Mouse (Mus musculus): ENCODE results near the gene Gm3002. TPM values are rescaled to one million over a fixed set of nuclear protein-coding genes. Genes with fewer than 3 reads are reported as not detected.
"Not testable (repeated sequence)": the region's sequence is repeated elsewhere in the genome, so short reads cannot be mapped to it uniquely, and the experiment has no call there.

Gm3002 gene
- not detected in 2 replicates for polyA plus RNA-seq (2012; ENCODE audit: insufficient read depth, insufficient read length, low replicate concordance, missing spikeins)

DNA sequence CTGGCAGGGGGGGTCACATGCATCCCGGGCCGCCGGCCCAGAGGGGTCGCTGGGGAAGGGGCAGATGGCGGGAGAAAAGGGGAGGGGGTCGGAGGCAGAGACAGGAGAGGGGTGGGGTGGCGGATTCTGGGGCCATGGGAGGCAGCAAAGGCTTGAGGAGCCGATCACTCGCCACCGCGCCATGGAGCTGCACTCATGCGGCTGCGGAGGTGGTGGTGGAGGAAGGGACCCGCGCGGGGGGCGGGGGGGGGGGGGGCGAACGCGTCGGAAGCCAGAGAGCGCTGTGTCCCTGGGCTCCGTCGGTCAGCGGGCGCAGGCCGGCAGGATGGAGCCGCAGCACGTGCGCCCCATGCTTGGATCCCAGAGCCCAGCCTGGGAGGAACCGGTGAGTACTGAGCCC is at the start of gene Gm3002:
Gene Gm3002 (plus strand): TSS at position 301 of the 400 bp plus-strand sequence.
- not testable (repeated sequence) for H3K4me3 ChIP-seq (ENCODE audit: insufficient read depth, low read depth, low read length)
- no CpG with 5 or more reads among the region's 31 CpGs for WGBS

GRCm38 (mm10) chr14:3845945-3846344 is 36.1 kb downstream of the Gm3002 start, which contains the start of gene Gm3033:
TSS of gene Gm3033 (plus strand) at chr14:3846245.
- not testable (repeated sequence) for H3K4me1 ChIP-seq (ENCODE audit: control insufficient read depth, insufficient read depth, low read length); H3K4me3 ChIP-seq (ENCODE audit: insufficient read depth, low read depth, low read length); H3K27ac ChIP-seq (ENCODE audit: insufficient read depth, low read depth, low read length)
- no CpG with 5 or more reads among the region's 2 CpGs for WGBS

More for the DNA sequence above, at the start of gene Gm3002:
- H3K27ac ChIP-seq (ENCODE audit: insufficient read depth, low read depth, low read length); H3K4me1 ChIP-seq (ENCODE audit: control insufficient read depth, insufficient read depth, low read length): not testable (repeated sequence)

- not testable (repeated sequence) for H3K4me3 ChIP-seq (ENCODE audit: insufficient read depth, low read depth, low read length); H3K4me1 ChIP-seq (ENCODE audit: control insufficient read depth, insufficient read depth, low read length); H3K27ac ChIP-seq (ENCODE audit: insufficient read depth, low read depth, low read length)
- no CpG with 5 or more reads among the region's 1 CpGs for WGBS
These were observed 74.0 kb downstream of the Gm3002 start, which contains the start of gene Gm2916 for GRCm38 (mm10) chr14:3883872-3884271. TSS of gene Gm2916 (plus strand) at chr14:3884172.

DNA sequence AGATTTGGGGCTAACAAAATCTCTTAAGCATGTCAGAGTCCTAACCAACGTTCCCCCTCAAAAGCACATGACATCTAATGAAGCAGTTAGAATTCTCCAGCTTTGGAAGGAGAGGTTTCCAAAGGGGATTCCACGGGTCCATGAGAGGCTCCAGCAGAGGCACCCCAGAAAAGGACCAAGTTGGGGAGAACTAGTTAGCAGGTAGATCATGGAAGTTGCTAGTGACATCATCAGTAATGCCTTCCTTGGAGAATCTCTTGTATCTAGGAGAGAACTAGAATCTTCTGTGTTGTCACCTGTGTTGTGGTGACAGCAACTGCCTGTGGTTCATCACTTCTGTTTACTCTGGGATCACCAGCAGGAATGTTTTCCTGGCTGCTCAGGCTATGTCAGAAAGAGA is 121.6 kb downstream of the Gm3002 start, which contains the start of gene Gm3029:
Gene Gm3029 (plus strand): TSS at position 301 of the 400 bp plus-strand sequence.
- H3K27ac ChIP-seq (ENCODE audit: insufficient read depth, low read depth, low read length); H3K4me3 ChIP-seq (ENCODE audit: insufficient read depth, low read depth, low read length); H3K4me1 ChIP-seq (ENCODE audit: control insufficient read depth, insufficient read depth, low read length): not testable (repeated sequence)
- 83% methylated on average over 1 of the region's 2 CpGs for WGBS

GRCm38 (mm10) chr14:3963247-3963646 is 153.4 kb downstream of the Gm3002 start, which contains the start of gene Gm3095:
TSS of gene Gm3095 (plus strand) at chr14:3963547.
- WGBS = no CpG with 5 or more reads among the region's 2 CpGs
- not testable (repeated sequence) for H3K4me1 ChIP-seq (ENCODE audit: control insufficient read depth, insufficient read depth, low read length); H3K27ac ChIP-seq (ENCODE audit: insufficient read depth, low read depth, low read length); H3K4me3 ChIP-seq (ENCODE audit: insufficient read depth, low read depth, low read length)

GRCm38 (mm10) chr14:3998094-3998493 is 188.2 kb downstream of the Gm3002 start, which contains the start of gene Gm3099:
TSS of gene Gm3099 (plus strand) at chr14:3998394.
- H3K27ac ChIP-seq (ENCODE audit: insufficient read depth, low read depth, low read length); H3K4me1 ChIP-seq (ENCODE audit: control insufficient read depth, insufficient read depth, low read length); H3K4me3 ChIP-seq (ENCODE audit: insufficient read depth, low read depth, low read length): not testable (repeated sequence)
- WGBS = 100% methylated on average over 2 of the region's 3 CpGs

Other genes starting within 250 kb of the Gm3002 start
- gene Gm3012, start 175.6 kb upstream of the Gm3002 start, polyA plus RNA-seq (2012; ENCODE audit: insufficient read depth, insufficient read length, low replicate concordance, missing spikeins) = not detected in 2 replicates
- not detected in 2 replicates for gene Gm3020, start 158.0 kb upstream of the Gm3002 start, polyA plus RNA-seq (2012; ENCODE audit: insufficient read depth, insufficient read length, low replicate concordance, missing spikeins)
- gene Gm3043, start 121.3 kb upstream of the Gm3002 start, polyA plus RNA-seq (2012; ENCODE audit: insufficient read depth, insufficient read length, low replicate concordance, missing spikeins) = not detected in 2 replicates
- not detected in 2 replicates for gene Gm3033, start 36.2 kb downstream of the Gm3002 start, polyA plus RNA-seq (2012; ENCODE audit: insufficient read depth, insufficient read length, low replicate concordance, missing spikeins)
- gene Gm2916, start 74.1 kb downstream of the Gm3002 start, polyA plus RNA-seq (2012; ENCODE audit: insufficient read depth, insufficient read length, low replicate concordance, missing spikeins) = not detected in 2 replicates
- not detected in 2 replicates for gene Gm3029, start 121.7 kb downstream of the Gm3002 start, polyA plus RNA-seq (2012; ENCODE audit: insufficient read depth, insufficient read length, low replicate concordance, missing spikeins)
- not detected in 2 replicates for gene Gm3095, start 153.5 kb downstream of the Gm3002 start, polyA plus RNA-seq (2012; ENCODE audit: insufficient read depth, insufficient read length, low replicate concordance, missing spikeins)
- not detected in 2 replicates for gene Gm3099, start 188.3 kb downstream of the Gm3002 start, polyA plus RNA-seq (2012; ENCODE audit: insufficient read depth, insufficient read length, low replicate concordance, missing spikeins)
- gene Gm5796, start 213.9 kb downstream of the Gm3002 start, polyA plus RNA-seq (2012; ENCODE audit: insufficient read depth, insufficient read length, low replicate concordance, missing spikeins) = not detected in 2 replicates